Mouse (Mus musculus): ENCODE data around the gene Tns3.

DNA sequence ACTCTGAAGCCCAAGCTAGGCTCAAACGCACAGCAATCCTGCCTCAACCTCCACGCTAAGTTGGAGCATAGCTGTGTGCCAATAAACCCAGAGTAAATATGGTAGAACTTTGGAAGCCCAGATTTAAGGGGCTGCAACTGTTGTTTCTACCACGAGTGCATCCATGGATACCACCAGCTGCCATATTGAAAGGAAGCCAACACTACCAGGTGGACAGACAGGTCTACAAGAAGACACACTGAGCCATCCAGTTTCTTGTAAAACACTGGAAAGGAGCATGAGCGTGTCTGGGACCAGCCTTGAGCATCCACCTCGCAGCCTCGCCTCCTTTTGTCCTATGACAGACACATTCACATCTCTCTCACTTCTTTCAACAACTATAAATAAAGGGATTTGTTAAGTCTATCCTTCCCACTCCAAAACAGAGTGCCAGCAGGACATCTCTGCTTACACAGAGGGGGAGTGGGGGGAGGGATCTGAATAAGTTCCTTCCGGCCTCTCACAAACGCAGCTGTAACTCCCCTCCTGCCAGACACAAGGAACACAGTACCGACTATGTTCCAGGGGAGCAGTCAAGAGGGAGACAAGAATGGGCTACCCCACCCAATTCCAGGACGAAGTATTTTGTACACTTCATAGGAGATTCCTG lies 77.2 kb downstream of the Tns3 start:
- TF ChIP-seq E2F4 (IDR thresholded peaks at IDR 0.05; ENCODE audit: insufficient read depth) (no peak), POLR2A (IDR thresholded peaks at IDR 0.05; ENCODE audit: insufficient read length, low read depth) (no peak), USF1 (IDR thresholded peaks at IDR 0.05; ENCODE audit: low read depth) (no peak), MAX (IDR thresholded peaks at IDR 0.05; ENCODE audit: low read depth) (no peak), POLR2AphosphoS2 (IDR thresholded peaks at IDR 0.05; ENCODE audit: insufficient read length, low read depth) (no peak), TCF12 (IDR thresholded peaks at IDR 0.05; ENCODE audit: insufficient read depth, poor library complexity, severe bottlenecking) (no peak), MYOD1 (IDR thresholded peaks at IDR 0.05; ENCODE audit: control insufficient read depth in 1 of 3, insufficient read length in 2 of 3, low read depth in 2 of 3) (no peak), REST (IDR thresholded peaks at IDR 0.05; ENCODE audit: insufficient read depth, insufficient read length) (no peak), SRF (IDR thresholded peaks at IDR 0.05; ENCODE audit: control insufficient read depth, insufficient read length, low read depth) (no peak), CEBPB (IDR thresholded peaks at IDR 0.05; ENCODE audit: insufficient read depth, poor library complexity, severe bottlenecking) (no peak), MYOG (IDR thresholded peaks at IDR 0.05; ENCODE audit: control insufficient read depth in 1 of 3, insufficient read depth in 1 of 3, insufficient read length in 2 of 3, low read depth in 2 of 3) (no peak), TCF3 (IDR thresholded peaks at IDR 0.05; ENCODE audit: insufficient read length, low read depth) (no peak)
